Mouse (Mus musculus): ENCODE measurements around the gene Adcy4.
A peak's percentile ranks its signal among the peaks of the same experiment; 100 is the strongest.

Gene Adcy4

GRCm38 (mm10) chr14:55783958-55784235 is at the start of gene Adcy4:
TSS of gene Adcy4 (minus strand) at chr14:55784095.
- DNase-seq: peak; percentile 21

- no peak for DNase-seq
Observed at GRCm38 (mm10) chr14:55833126-55833525, 49.2 kb upstream of the Adcy4 start.

DNA sequence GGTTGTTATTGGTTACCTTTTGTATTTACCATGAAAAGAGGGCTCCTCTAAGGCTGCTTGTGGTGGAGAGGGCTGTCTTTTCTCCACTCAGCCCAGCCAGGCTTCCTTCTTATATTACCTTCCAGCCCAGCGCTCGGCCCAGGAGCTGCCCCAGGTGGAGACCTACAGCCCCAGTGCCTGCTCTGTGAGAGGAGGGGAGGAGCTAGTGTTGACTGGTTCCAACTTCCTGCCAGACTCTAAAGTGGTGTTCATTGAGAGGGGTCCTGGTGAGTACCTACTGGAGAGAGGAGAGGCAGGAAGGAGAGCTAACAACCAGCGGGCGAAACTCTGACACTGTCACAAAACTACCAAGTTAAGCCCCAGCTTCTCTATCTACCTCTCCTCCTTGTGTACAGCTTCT is 46.4 kb upstream of the Adcy4 start:
- DNase-seq: no peak

DNA sequence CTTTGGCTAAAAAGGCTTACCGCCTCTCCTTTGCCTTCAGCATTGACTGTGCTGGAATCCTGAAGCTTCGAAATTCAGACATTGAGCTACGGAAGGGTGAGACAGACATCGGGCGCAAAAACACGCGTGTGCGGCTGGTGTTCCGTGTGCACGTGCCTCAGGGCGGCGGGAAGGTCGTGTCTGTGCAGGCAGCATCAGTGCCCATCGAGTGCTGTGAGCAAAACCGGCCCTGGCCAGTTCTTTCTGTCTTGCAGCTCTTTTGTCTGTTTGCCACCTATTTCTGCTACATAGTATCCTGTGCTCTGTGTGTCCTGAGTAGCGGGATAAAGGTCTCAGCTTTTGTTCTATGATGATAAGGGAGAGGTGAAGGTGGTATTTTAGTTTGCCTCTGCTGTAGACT is 46.0 kb upstream of the Adcy4 start:
- no peak for DNase-seq

GRCm38 (mm10) chr14:55828716-55829263 is 44.9 kb upstream of the Adcy4 start:
- DNase-seq: no peak

DNA sequence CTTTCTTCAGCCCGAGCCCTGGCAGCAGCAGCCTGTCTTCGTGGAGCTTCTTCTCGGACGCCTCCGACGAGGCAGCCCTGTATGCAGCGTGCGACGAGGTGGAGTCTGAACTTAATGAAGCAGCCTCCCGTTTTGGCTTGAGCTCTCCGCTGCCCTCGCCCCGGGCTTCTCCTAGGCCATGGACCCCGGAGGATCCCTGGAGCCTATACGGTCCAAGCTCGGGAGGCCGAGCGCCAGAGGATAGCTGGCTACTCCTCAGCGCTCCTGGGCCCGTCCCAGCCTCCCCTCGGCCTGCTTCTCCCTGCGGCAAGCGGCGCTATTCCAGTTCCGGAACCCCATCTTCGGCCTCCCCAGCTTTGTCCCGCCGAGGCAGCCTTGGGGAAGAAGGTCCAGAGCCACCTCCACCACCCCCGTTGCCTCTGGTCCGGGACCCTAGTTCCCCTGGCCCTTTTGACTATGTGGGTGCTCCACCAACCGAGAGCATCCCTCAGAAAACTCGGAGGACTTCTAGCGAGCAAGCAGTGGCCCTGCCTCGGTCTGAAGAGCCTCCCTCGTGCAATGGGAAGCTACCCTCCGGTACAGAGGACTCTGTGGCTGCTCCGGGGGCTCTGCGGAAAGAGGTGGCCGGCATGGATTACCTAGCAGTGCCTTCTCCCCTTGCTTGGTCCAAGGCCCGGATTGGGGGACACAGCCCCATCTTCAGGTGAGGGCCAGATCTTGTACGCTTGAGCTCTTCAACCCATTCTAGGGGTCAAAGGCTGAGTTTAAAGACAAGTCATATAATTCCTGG is 42.9 kb upstream of the Adcy4 start:
- DNase-seq: no peak

- DNase-seq: no peak
Observed at GRCm38 (mm10) chr14:55826142-55826541, 42.2 kb upstream of the Adcy4 start.

- DNase-seq: no peak
Observed at GRCm38 (mm10) chr14:55825216-55826051, 41.5 kb upstream of the Adcy4 start.

DNA sequence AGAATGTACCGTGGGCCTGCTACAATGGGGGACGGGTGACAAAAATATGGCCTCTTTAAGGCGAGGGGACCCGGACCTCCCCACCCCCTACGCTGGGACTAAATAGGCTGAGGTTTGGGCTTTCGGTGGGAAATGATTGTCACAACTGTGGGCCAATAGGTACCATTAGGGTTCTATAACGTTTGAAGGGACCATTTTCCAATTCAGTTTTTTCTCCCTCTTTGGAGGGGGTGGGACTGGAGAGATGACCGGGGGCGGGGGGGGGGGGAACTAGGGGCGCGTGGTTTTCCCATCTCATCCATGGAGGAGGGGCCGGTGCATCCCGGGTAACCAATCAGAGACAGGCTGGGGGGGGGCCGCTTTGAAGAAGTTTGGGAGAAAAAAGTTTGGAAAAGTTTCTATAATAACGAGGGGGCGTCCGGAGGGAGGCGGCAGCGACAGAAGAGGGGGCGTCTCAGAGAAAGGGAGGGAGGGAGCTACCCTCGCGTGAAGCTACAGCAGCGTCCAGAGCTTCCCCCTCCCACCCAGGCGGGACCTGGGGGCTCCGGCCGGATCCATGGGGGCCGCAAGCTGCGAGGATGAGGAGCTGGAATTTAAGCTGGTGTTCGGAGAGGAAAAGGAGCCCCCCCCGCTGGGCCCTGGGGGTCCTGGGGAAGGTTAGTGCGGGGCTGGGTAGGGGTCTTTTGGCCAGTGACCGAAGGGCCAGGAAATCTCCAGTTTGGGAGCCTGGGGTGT is 40.8 kb upstream of the Adcy4 start:
- DNase-seq: no peak

GRCm38 (mm10) chr14:55824001-55824480 is 40.1 kb upstream of the Adcy4 start:
- DNase-seq: peak; percentile 42

DNA sequence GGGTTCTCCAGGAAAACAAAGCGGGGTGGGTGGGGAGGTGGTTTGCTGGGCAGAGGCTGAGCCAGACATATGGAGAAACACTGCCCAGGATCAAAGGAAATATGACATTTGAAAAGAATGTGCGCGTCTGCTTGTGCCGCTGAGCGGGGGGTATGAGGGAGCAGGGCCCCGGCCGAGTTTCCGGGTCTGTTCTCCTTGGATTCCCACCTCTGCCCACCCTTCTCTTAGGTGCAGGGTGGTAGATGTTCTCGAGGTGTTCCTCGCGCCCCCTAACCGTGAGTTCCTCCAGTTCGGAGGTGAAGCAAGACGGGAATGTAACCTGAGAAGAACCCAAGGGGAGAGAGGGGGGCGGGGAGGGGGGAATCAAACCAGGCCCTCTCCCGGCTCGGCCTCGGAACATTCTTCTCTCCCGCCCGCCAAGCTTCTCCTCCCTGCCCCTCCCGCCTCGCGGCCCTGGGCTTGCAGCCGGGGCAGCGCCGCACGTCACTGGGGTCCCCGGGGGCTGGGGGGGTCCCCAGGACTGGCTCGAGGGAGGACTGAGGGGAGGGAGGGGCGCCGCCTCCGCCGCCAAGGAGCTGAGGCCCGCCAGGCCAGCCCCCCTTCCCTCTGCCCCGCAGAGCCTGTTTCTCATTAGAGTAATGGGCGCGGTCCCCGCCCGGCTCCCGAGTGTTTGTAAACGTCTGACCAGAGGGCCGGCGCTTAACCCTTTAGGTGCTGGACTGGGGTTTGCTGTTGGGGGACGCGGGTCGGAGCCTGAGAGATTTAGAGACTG is 39.3 kb upstream of the Adcy4 start, which contains the start of gene Nfatc4:
TSS of gene Nfatc4 (plus strand) at position 154 of the 772 bp plus-strand sequence.
- peak; percentile 77 for DNase-seq

DNA sequence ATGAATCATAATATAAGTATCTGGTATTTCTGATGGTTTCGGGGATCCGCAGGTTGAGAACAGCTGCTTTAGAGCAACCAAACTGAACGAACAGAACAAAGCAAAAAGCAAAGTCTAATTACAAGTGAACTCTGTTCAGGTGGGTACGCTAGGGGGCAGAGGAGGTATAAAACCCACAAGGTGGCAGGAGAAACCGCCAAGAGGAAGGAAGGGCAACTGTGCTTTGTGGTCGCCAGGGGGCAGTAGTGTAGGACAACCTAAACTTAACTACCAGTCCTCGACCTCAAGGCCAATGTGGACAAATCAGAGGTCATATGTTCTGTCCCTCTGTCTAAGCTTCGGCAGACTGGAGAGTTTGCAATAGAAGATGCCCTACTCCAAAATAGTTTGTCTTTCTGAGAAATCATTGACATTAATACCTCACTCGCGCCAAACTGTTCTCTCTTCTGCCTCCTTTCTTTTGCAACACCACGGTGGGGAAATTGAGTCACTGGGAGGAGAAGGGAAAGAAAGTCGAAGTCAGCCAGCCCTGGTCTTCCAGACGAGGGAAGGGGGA is 38.6 kb upstream of the Adcy4 start:
- DNase-seq: peak; percentile 80

DNA sequence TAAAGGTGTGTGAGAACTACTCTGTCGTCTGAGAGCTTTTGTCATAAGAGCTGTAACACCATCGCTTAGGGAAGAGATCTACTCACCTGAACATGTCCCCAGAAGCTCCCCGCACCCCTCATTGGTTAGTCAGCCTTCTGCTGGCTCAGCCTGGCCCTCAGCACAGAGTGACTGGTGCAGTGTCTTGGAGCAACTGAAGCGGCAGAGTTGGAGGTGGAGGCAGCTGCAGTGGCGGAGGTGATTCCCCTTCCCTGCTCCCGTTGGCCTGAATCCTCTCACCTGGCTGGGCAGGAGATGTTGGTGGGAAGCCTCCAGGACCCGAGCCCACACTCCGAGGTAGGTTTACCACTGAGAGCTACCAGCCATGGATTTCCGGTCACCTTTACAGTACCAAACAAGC is 36.7 kb upstream of the Adcy4 start:
- DNase-seq: no peak

- no peak for DNase-seq
Observed at GRCm38 (mm10) chr14:55819845-55820405, 36.0 kb upstream of the Adcy4 start.

- DNase-seq: peak; percentile 66
Observed at GRCm38 (mm10) chr14:55815310-55815751, 31.4 kb upstream of the Adcy4 start.

DNA sequence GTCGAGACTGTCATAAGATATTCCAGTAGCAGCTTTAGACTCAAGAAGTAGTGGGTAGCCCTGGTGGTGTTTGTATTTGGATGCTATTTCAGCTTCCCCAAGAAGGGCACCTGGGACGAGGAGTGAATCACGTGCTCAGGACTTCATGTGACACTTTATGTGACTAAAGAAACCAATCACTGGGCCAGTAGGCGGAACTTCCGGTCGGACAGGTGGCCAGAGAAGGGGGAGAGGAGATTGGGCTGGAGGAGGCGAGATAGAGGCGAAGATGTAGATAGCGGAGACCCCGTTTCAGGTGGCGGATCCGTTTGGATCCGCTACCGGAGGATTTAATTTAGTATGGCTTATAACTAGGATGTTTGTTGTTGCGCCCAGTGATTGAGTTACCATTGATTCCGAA is 31.0 kb upstream of the Adcy4 start:
- DNase-seq: peak; percentile 77

DNA sequence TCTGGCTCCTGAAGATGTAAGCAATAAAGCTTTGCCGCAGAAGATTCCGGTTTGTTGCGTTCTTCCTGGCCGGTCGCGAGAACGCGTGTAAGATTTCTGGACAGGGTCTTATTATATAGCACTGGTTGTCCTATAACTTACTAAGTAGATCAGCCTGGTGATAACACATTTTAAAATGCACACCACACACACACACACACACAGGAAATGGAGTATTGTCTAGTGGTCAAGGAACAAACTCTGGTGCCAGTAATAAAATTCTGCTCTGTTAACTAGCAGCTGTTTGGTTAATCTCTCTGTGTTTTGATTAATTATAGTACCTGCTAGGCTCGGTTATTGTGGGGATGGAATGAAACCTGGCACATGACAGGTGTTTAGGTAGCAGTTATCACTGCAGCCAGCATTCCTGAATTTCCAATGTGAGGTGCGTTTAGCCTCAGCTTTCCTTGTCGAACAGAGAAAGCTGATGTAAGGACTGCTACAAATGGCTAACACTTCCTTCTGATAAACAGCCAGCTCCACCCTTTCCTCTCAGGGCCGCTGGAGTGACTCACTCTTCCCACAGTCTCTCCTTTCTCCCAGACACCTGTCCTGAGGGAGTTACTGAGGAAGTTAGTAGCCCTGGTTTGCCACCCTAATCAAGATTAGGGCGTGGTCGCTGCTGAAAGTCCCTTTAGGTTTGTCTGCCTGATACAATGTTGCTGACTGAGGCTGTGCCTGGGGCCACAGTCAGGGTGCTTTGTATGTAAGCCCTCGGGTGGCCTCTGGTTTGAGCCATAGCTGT is 11.7 kb upstream of the Adcy4 start:
- peak; percentile 1 for DNase-seq

DNA sequence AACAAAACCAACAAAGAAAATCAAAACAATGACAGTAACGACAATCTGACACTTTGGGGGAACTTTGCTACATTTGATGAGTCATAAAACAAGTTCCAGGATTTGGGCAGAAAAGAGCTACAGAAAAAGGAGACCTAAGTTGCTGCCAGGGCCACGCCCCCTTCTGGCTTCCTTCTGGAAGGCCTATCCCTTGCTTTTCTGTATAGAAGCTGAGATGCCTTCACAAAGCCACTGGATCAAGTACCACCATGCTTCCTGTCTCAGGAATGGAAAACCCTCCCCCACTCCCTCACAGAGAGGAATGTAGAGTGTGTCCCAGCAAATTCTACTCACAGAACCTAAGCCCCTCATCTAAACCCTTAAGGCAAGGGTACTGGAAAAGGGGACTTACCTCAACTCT is 10.1 kb upstream of the Adcy4 start:
- DNase-seq: peak; percentile 2

DNA sequence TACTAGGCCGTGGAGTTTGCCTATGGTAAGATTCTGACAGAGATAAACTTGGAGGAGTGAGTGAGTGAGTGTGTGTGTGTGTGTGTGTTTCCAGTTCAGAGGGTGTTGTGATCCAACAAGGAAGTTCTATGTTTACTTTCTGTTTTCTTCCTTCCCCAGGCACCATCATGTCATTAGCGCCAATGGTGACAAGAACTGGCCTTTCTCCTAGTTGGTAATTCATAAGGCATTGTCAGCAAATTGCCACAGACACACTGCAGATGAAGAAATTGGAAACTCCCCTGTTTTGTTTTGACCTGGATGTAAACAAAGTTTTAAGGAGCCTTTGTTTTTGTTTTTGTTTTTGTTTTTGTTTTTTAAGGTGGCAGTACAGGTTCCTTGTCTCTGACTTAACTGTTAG is 9.6 kb upstream of the Adcy4 start:
- DNase-seq: no peak

GRCm38 (mm10) chr14:55788256-55789050 is 4.6 kb upstream of the Adcy4 start, which contains the start of gene Ripk3:
TSS of gene Ripk3 (minus strand) at chr14:55788865.
- DNase-seq: peak; percentile 51

Measured in kidney, adult 18-20 months (tissue).